Comparison of ENCODE assay signal across 11 mouse cellular contexts in the genomic region with DNA sequence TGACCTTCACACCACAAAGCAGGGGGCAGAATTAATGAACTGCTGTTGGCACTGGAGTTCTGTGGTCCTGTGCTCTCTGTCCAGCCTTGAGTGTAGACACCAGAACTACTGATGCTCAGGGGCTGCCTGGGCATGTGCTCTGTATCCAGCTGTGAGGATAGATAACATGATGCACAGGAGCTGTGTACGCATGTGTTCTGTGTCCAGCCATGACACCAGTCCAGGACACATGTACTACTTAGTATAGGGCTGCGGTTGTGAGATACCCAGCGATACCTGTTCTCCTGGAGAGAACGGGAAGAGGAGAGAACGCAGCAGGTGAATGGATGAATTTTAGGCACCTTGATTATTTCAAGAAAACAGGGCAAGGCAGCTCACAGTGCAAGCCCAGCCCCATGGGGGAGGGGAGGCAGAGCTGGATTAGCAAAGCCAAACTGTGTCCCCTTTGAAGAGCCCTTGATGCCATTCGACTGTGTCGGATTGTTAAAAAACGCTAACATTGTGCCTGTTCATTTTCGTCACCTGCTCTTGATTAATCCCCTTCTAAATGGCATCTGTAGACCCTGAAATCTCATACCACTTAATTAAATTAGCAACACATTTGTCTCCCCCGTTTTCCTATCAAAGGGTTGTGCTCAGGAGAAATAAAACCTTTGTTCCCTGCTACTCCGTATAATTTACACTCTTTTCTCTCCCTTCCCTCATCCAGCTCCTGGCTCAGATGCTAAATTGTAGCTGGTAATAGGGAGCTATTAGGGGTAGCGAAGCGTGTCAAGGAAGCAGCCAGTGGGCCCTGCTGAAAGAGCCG.
DNase-seq lines count a peak whose midpoint lies in the region; ATAC-seq lines count a peak whose summit lies in the region.
"Had no signal": no experiment of that assay in that cellular context is flagged by ENCODE, and none has a peak within 500 bp of the region (broad histone marks: within the 10 kb centered on the region; RNA-seq: fewer than 3 reads in every experiment).

No protein-coding gene starts in this region.

- H3K4me2 ChIP-seq in forebrain, embryonic 11.5 days (ENCODE audit: low read depth, low read length, severe bottlenecking), result no peak overlapping the region; the same call in 1 of the 2 replicates
- H3K4me2 ChIP-seq in hindbrain, embryonic 16.5 days (ENCODE audit: low read length), result no peak overlapping the region
- H3K4me2 ChIP-seq in neural tube, embryonic 12.5 days (replicated peaks), result no peak overlapping the region
- H3K4me2 ChIP-seq: lung, embryonic 15.5 days; stomach, embryonic 15.5 days had no signal

- H3K9me3 ChIP-seq in forebrain, embryonic 11.5 days (ENCODE audit: control insufficient read depth, low read length), result no peaks in the 10 kb centered on the region
- H3K9me3 ChIP-seq in hindbrain, embryonic 16.5 days (ENCODE audit: control insufficient read depth, low read length), result no peaks in the 10 kb centered on the region
- H3K9me3 ChIP-seq in neural tube, embryonic 12.5 days, result no peaks in the 10 kb centered on the region
- H3K9me3 ChIP-seq: lung, embryonic 15.5 days; stomach, embryonic 15.5 days had no signal

- peaks cover 6% of the 10 kb centered on the region; the same call in 1 of the 2 replicates for H3K4me1 ChIP-seq in forebrain, embryonic 11.5 days (replicated peaks; ENCODE audit: control insufficient read depth, insufficient read depth, low read length)
- H3K4me1 ChIP-seq in hindbrain, embryonic 16.5 days (ENCODE audit: control insufficient read depth, insufficient read depth, low read depth, low read length), result peaks cover 10% of the 10 kb centered on the region
- H3K4me1 ChIP-seq in neural tube, embryonic 12.5 days, result peaks cover 20% of the 10 kb centered on the region
- H3K4me1 ChIP-seq: lung, embryonic 15.5 days; stomach, embryonic 15.5 days had no signal

- H3K27ac ChIP-seq in forebrain, embryonic 11.5 days (ENCODE audit: low read depth, low read length), result no peak overlapping the region
- H3K27ac ChIP-seq in hindbrain, embryonic 16.5 days (ENCODE audit: low read depth, low read length), result no peak overlapping the region
- no peak overlapping the region for H3K27ac ChIP-seq in neural tube, embryonic 12.5 days
- H3K27ac ChIP-seq: lung, embryonic 15.5 days; stomach, embryonic 15.5 days had no signal

- 24% methylated on average over 14 of the region's 14 CpGs for WGBS in forebrain, embryonic 11.5 days
- WGBS in hindbrain, embryonic 16.5 days, result 27% methylated on average over 14 of the region's 14 CpGs
- WGBS in neural tube, embryonic 12.5 days, result 22% methylated on average over 14 of the region's 14 CpGs

- H3K27me3 ChIP-seq in forebrain, embryonic 11.5 days (ENCODE audit: control insufficient read depth, insufficient read depth, low read length), result peaks cover 65% of the 10 kb centered on the region
- H3K27me3 ChIP-seq in hindbrain, embryonic 16.5 days (replicated peaks; ENCODE audit: control insufficient read depth, insufficient read depth, low read length), result no peaks in the 10 kb centered on the region
- H3K27me3 ChIP-seq in neural tube, embryonic 12.5 days (replicated peaks), result peaks cover 16% of the 10 kb centered on the region; the same call in 1 of the 2 replicates
- H3K27me3 ChIP-seq: lung, embryonic 15.5 days; stomach, embryonic 15.5 days had no signal

- H3K9ac ChIP-seq in forebrain, embryonic 11.5 days (ENCODE audit: low read length), result no peak overlapping the region
- H3K9ac ChIP-seq in hindbrain, embryonic 16.5 days (ENCODE audit: low read depth, low read length), result peak overlapping the region; percentile 15; the same call in 1 of the 2 replicates
- H3K9ac ChIP-seq in neural tube, embryonic 12.5 days, result no peak overlapping the region
- H3K9ac ChIP-seq: lung, embryonic 15.5 days; stomach, embryonic 15.5 days had no signal

- peak; percentile 33 for DNase-seq in embryo, embryonic 9.5 days (ENCODE audit: extremely low spot score)
- peak; percentile 69 for DNase-seq in forebrain, embryonic 11.5 days (ENCODE audit: low spot score)
- DNase-seq in liver, result no peak
- DNase-seq in thymus, postnatal 25 days, result no peak
- DNase-seq in spleen, postnatal 36 days (ENCODE audit: low spot score in 2 of 2), result no peak
- DNase-seq: kidney, adult 2 months had no signal

- H3K4me3 ChIP-seq in forebrain, embryonic 11.5 days (ENCODE audit: low read depth, low read length), result no peak overlapping the region
- no peak overlapping the region for H3K4me3 ChIP-seq in hindbrain, embryonic 16.5 days (ENCODE audit: low read length)
- H3K4me3 ChIP-seq in neural tube, embryonic 12.5 days, result no peak overlapping the region
- H3K4me3 ChIP-seq: lung, embryonic 15.5 days; myocyte; stomach, embryonic 15.5 days had no signal

- H3K36me3 ChIP-seq in forebrain, embryonic 11.5 days (ENCODE audit: control insufficient read depth, insufficient read depth, low read length), result no peaks in the 10 kb centered on the region
- no peaks in the 10 kb centered on the region for H3K36me3 ChIP-seq in hindbrain, embryonic 16.5 days (ENCODE audit: control insufficient read depth, insufficient read depth, low read length)
- no peaks in the 10 kb centered on the region for H3K36me3 ChIP-seq in neural tube, embryonic 12.5 days
- H3K36me3 ChIP-seq: lung, embryonic 15.5 days; stomach, embryonic 15.5 days had no signal

- ATAC-seq in forebrain, embryonic 11.5 days (replicated peaks; ENCODE audit: low FRiP score), result peak; percentile 82
- ATAC-seq in hindbrain, embryonic 16.5 days, result peak; percentile 79
- peak; percentile 97 for ATAC-seq in neural tube, embryonic 12.5 days (ENCODE audit: low FRiP score, low read depth)

Comparison
In these comparisons a context has a peak if more than half of its experiments do, and no peak if none do; other contexts are left out.
1. DNase-seq: peak in embryo, embryonic 9.5 days (single experiment) and forebrain, embryonic 11.5 days (single experiment); none in liver (single experiment), thymus, postnatal 25 days (single experiment) and spleen, postnatal 36 days (0 of 2).
2. Peak in every context shown above with its lines, with median percentiles within 50 percentile points of each other: ATAC-seq.